Mouse (Mus musculus) liver, embryonic 13.5 days (tissue): ENCODE results near the gene Rab24. TPM values are rescaled to one million over a fixed set of nuclear protein-coding genes. Genes with fewer than 3 reads are reported as not detected.
A peak's percentile ranks its signal among the peaks of the same experiment; 100 is the strongest.

Source experiments
- ATAC-seq: fragments of 200-750 bp; cut with Nextera tagmentation; 2 replicates; pipeline ENCODE4 v1.8.0; 2017; ENCODE audit warnings: low read depth, mild to moderate bottlenecking, moderate number of reproducible peaks, moderate library complexity
- DNase-seq: peaks from one replicate; pipeline ENCODE4 v3.0.0; 2022
- H3K27ac ChIP-seq: fragments of 300-500 bp; sonication (generic); 2 replicates; pipeline ENCODE4 v1.5.1; 2015; ENCODE audit warnings: moderate library complexity, mild to moderate bottlenecking, inconsistent platforms
- H3K27me3 ChIP-seq: fragments of 300-500 bp; sonication (generic); 2 replicates; pipeline ENCODE4 v1.6.1; 2015; ENCODE audit warnings: mild to moderate bottlenecking, inconsistent platforms
- H3K36me3 ChIP-seq: fragments of 300-500 bp; sonication (generic); 2 replicates; pipeline ENCODE4 v1.6.1; 2015; ENCODE audit warnings: mild to moderate bottlenecking, inconsistent platforms
- H3K4me1 ChIP-seq: fragments of 300-500 bp; sonication (generic); replicated peaks from 2 replicates; pipeline ENCODE4 v1.6.1; 2015; ENCODE audit warnings: inconsistent platforms
- H3K4me2 ChIP-seq: fragments of 300-500 bp; sonication (generic); 2 replicates; pipeline ENCODE4 v1.6.1; 2015; ENCODE audit warnings: inconsistent platforms, mild to moderate bottlenecking, moderate library complexity
- H3K4me3 ChIP-seq: fragments of 300-500 bp; sonication (generic); replicated peaks from 2 replicates; pipeline ENCODE4 v1.5.1; 2015; ENCODE audit warnings: mild to moderate bottlenecking, inconsistent platforms
- H3K9ac ChIP-seq: fragments of 300-500 bp; sonication (generic); 2 replicates; pipeline ENCODE4 v1.6.1; 2015; ENCODE audit warnings: mild to moderate bottlenecking, inconsistent platforms
- H3K9me3 ChIP-seq: fragments of 300-500 bp; sonication (generic); replicated peaks from 2 replicates; pipeline ENCODE4 v1.6.1; 2016; ENCODE audit warnings: inconsistent platforms
- WGBS: fragments of 180-500 bp; shearing (Covaris S2); methylation state at CpG from one replicate; pipeline ENCODE4 v1.1.7; 2015; ENCODE audit not compliant: insufficient replicate concordance; 5-methylcytosine and 5-hydroxymethylcytosine counted together
- polyA plus RNA-seq: library from polyadenylated mRNA; unstranded; fragments of >200 nt; fragmentation: Nextera tagmentation; extraction: Ambion mirVana; gene quantifications from 2 replicates; pipeline ENCODE4 v1.2.1, GENCODE M21; 2015

Rab24 gene
- polyA plus RNA-seq, 1 experiment from 2014 or later, result 45.0 TPM

- WGBS, result 77% methylated on average over 6 of the region's 6 CpGs
- no peaks in the 10 kb centered on the region for H3K27me3 ChIP-seq
- peak overlapping the region; percentile 92 for H3K9ac ChIP-seq
- peak overlapping the region; percentile 95 for H3K4me3 ChIP-seq
- peaks cover 70% of the 10 kb centered on the region for H3K4me1 ChIP-seq
- H3K27ac ChIP-seq, result peak overlapping the region; percentile 95
- H3K36me3 ChIP-seq, result peaks cover 43% of the 10 kb centered on the region
- no peak for DNase-seq
- no peaks in the 10 kb centered on the region for H3K9me3 ChIP-seq
- H3K4me2 ChIP-seq, result peak overlapping the region; percentile 93
- ATAC-seq, result no peak
Measured at GRCm38 (mm10) chr13:55328171-55328570, 6.4 kb upstream of the Rab24 start.

- H3K4me3 ChIP-seq, result peak overlapping the region; percentile 95
- H3K9ac ChIP-seq, result peak overlapping the region; percentile 92
- H3K4me1 ChIP-seq, result peaks cover 76% of the 10 kb centered on the region
- peak overlapping the region; percentile 93 for H3K4me2 ChIP-seq
- ATAC-seq (no peak), DNase-seq (peak; percentile 76)
- peak overlapping the region; percentile 95 for H3K27ac ChIP-seq
- H3K36me3 ChIP-seq, result peaks cover 48% of the 10 kb centered on the region
- WGBS, result 36% methylated on average over 3 of the region's 8 CpGs
- no peaks in the 10 kb centered on the region for H3K27me3 ChIP-seq
- H3K9me3 ChIP-seq, result no peaks in the 10 kb centered on the region
Measured at GRCm38 (mm10) chr13:55327633-55328032, 5.9 kb upstream of the Rab24 start.

- H3K27ac ChIP-seq, result no peak overlapping the region
- DNase-seq (no peak), ATAC-seq (no peak)
- H3K27me3 ChIP-seq, result no peaks in the 10 kb centered on the region
- peaks cover 80% of the 10 kb centered on the region for H3K4me1 ChIP-seq
- H3K9me3 ChIP-seq, result no peaks in the 10 kb centered on the region
- peaks cover 48% of the 10 kb centered on the region for H3K36me3 ChIP-seq
- H3K4me2 ChIP-seq, result peak overlapping the region; percentile 93
- H3K9ac ChIP-seq, result peak overlapping the region; percentile 92
- 59% methylated on average over 4 of the region's 4 CpGs for WGBS
- peak overlapping the region; percentile 95 for H3K4me3 ChIP-seq
Measured at GRCm38 (mm10) chr13:55327169-55327568, 5.4 kb upstream of the Rab24 start.

GRCm38 (mm10) chr13:55325596-55325995 lies 3.9 kb upstream of the Rab24 start:
- H3K27me3 ChIP-seq, result no peaks in the 10 kb centered on the region
- 77% methylated on average over 11 of the region's 11 CpGs for WGBS
- DNase-seq (no peak), ATAC-seq (no peak)
- H3K4me2 ChIP-seq, result no peak overlapping the region
- H3K36me3 ChIP-seq, result peaks cover 48% of the 10 kb centered on the region
- H3K4me1 ChIP-seq, result peaks cover 82% of the 10 kb centered on the region
- H3K4me3 ChIP-seq, result no peak overlapping the region
- H3K9me3 ChIP-seq, result no peaks in the 10 kb centered on the region
- peak overlapping the region; percentile 9; the same call in 1 of the 2 replicates for H3K9ac ChIP-seq
- no peak overlapping the region for H3K27ac ChIP-seq

- peak overlapping the region; percentile 92 for H3K4me3 ChIP-seq
- ATAC-seq, result peak; percentile 31
- peak overlapping the region; percentile 87 for H3K27ac ChIP-seq
- no peaks in the 10 kb centered on the region for H3K27me3 ChIP-seq
- under 1% methylated on average over 31 of the region's 31 CpGs for whole genome bisulfite sequencing
- H3K4me2 ChIP-seq, result peak overlapping the region; percentile 99
- H3K36me3 ChIP-seq, result peaks cover 72% of the 10 kb centered on the region
- peak; percentile 36 for DNase-seq
- peak overlapping the region; percentile 96 for H3K9ac ChIP-seq
- no peaks in the 10 kb centered on the region for H3K9me3 ChIP-seq
- peaks cover 65% of the 10 kb centered on the region for H3K4me1 ChIP-seq
Measured at GRCm38 (mm10) chr13:55322130-55322825, 532 bp upstream of the Rab24 start.

GRCm38 (mm10) chr13:55319931-55320533 lies 1.7 kb downstream of the Rab24 start, which contains the start of gene Prelid1:
Gene Prelid1 (plus strand): TSS chr13:55320500.
- Histone ChIP-seq H3K9ac (peak within 1 kb of the TSS; percentile 96), H3K4me3 (peak within 1 kb of the TSS; percentile 92), H3K4me2 (peak within 1 kb of the TSS; percentile 99), H3K36me3 (peaks cover 68% of the 10 kb centered on the region), H3K9me3 (no peaks in the 10 kb centered on the region), H3K4me1 (peaks cover 47% of the 10 kb centered on the region), H3K27me3 (no peaks in the 10 kb centered on the region), H3K27ac (peak within 1 kb of the TSS; percentile 86; the same call in 1 of the 2 replicates)
- ATAC-seq (no peak), DNase-seq (no peak)
- WGBS, result 82% methylated on average over 4 of the region's 4 CpGs

- no peak overlapping the region for H3K4me2 ChIP-seq
- DNase-seq (no peak), ATAC-seq (no peak)
- no peak overlapping the region for H3K9ac ChIP-seq
- H3K4me1 ChIP-seq, result peaks cover 34% of the 10 kb centered on the region
- no peaks in the 10 kb centered on the region for H3K27me3 ChIP-seq
- H3K9me3 ChIP-seq, result no peaks in the 10 kb centered on the region
- 0 out of 2 replicates have a peak overlapping the region, but pooled peaks have one; percentile 14 for H3K27ac ChIP-seq
- peaks cover 68% of the 10 kb centered on the region for H3K36me3 ChIP-seq
- WGBS, result 71% methylated on average over 3 of the region's 3 CpGs
- no peak overlapping the region for H3K4me3 ChIP-seq
Measured at GRCm38 (mm10) chr13:55318351-55318750, 3.4 kb downstream of the Rab24 start.

GRCm38 (mm10) chr13:55314891-55315412 lies 6.8 kb downstream of the Rab24 start:
- DNase-seq (no peak), ATAC-seq (no peak)
- H3K36me3 ChIP-seq, result peaks cover 90% of the 10 kb centered on the region
- H3K4me2 ChIP-seq, result no peak overlapping the region
- peaks cover 4% of the 10 kb centered on the region; the same call in 1 of the 2 replicates for H3K4me1 ChIP-seq
- H3K27me3 ChIP-seq, result no peaks in the 10 kb centered on the region
- H3K4me3 ChIP-seq, result no peak overlapping the region
- H3K9me3 ChIP-seq, result no peaks in the 10 kb centered on the region
- WGBS, result 79% methylated on average over 2 of the region's 2 CpGs
- H3K9ac ChIP-seq, result no peak overlapping the region
- H3K27ac ChIP-seq, result no peak overlapping the region

GRCm38 (mm10) chr13:55313051-55313450 lies 8.7 kb downstream of the Rab24 start:
- whole genome bisulfite sequencing, result 89% methylated on average over 9 of the region's 9 CpGs
- Histone ChIP-seq H3K27ac (no peak overlapping the region), H3K36me3 (peaks cover 86% of the 10 kb centered on the region), H3K27me3 (no peaks in the 10 kb centered on the region), H3K9me3 (no peaks in the 10 kb centered on the region), H3K9ac (peak overlapping the region; percentile 3), H3K4me1 (no peaks in the 10 kb centered on the region), H3K4me2 (no peak overlapping the region), H3K4me3 (no peak overlapping the region)
- no peak for ATAC-seq
- no peak for DNase-seq

GRCm38 (mm10) chr13:55312028-55312630 lies 9.6 kb downstream of the Rab24 start:
- Histone ChIP-seq H3K4me2 (no peak overlapping the region), H3K4me3 (no peak overlapping the region), H3K36me3 (peaks cover 90% of the 10 kb centered on the region), H3K9ac (no peak overlapping the region), H3K4me1 (no peaks in the 10 kb centered on the region), H3K9me3 (no peaks in the 10 kb centered on the region), H3K27me3 (no peaks in the 10 kb centered on the region), H3K27ac (no peak overlapping the region)
- ATAC-seq, result no peak
- 82% methylated on average over 8 of the region's 8 CpGs for WGBS
- DNase-seq, result no peak

- WGBS, result 80% methylated on average over 5 of the region's 5 CpGs
- Histone ChIP-seq H3K9ac (no peak overlapping the region), H3K36me3 (peaks cover 82% of the 10 kb centered on the region), H3K9me3 (no peaks in the 10 kb centered on the region), H3K4me1 (no peaks in the 10 kb centered on the region), H3K27ac (no peak overlapping the region), H3K27me3 (no peaks in the 10 kb centered on the region), H3K4me2 (no peak overlapping the region), H3K4me3 (no peak overlapping the region)
- ATAC-seq (no peak), DNase-seq (no peak)
Measured at GRCm38 (mm10) chr13:55300913-55301312, 20.8 kb downstream of the Rab24 start.
